Mouse (Mus musculus) left cerebral cortex, adult 2 months (tissue): ENCODE results near the gene Cbx5. TPM values are rescaled to one million over a fixed set of nuclear protein-coding genes. Genes with fewer than 3 reads are reported as not detected.

ENCODE experiments used
- DNase-seq, 2 experiments: peaks; one replicate each; pipeline ENCODE4 v3.0.0; 2021 to 2022; ENCODE audit warnings: low spot score in 2 of 2, mixed read lengths in 1 of 2; ENCODE audit errors: extremely low spot score in 1 of 2
- H3K27ac ChIP-seq: fragments of 200-600 bp; 2 replicates; pipeline ENCODE4 v1.8.1; 2022
- H3K4me3 ChIP-seq: fragments of 200-600 bp; 2 replicates; pipeline ENCODE4 v1.8.1; 2022
- CTCF ChIP-seq: fragments of 200-600 bp; IDR thresholded peaks from 2 replicates; pipeline ENCODE4 v1.8.1; 2022; ENCODE audit warnings: antibody characterized with exemption, mild to moderate bottlenecking, moderate library complexity
- intact Hi-C: fragments of 180-260 bp; cut with DNase I; formaldehyde crosslinking; loops from one replicate; pipeline ENCODE4 v1.15.1; 2025
- microRNA-seq, 2 experiments: library from miRNA; unstranded; fragments of <30 nt; microRNA quantifications; one replicate each; pipeline ENCODE4 v1.2.0; 2021
- total RNA-seq, 2 experiments: library from RNA; stranded (reverse); gene quantifications; 2 replicates each; pipeline ENCODE4 v1.2.3; 2021

Cbx5 gene
- total RNA-seq, 2 experiments from 2014 or later, result 171 to 176 TPM

- intact Hi-C loops, result no loop called here
- H3K27ac ChIP-seq, result no peak overlapping the region
- TF ChIP-seq CTCF, result no peak
- no peak for DNase-seq
- no peak overlapping the region for H3K4me3 ChIP-seq
Observed at GRCm38 (mm10) chr15:103145635-103146299, 93.8 kb downstream of the Cbx5 start.

DNA sequence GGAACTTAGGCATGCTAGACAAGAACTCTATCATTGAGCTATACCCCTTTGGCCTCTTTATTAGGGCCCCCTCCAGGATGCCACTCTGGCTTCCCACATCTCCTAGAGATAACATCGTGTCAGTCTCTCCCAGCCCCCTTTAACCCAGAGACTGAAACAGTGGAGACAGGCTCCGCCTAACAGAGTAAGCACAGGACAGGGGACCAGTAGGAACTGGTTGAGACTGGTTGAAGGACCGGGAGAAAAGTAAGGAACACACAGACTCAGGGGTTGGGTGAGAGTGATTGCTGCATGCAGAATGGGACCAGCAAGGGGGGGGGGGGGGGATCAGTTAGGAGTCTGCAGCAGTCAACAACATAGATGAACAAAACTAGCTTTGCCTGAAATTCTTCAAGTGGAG lies 95.4 kb downstream of the Cbx5 start:
- Histone ChIP-seq H3K27ac (no peak overlapping the region), H3K4me3 (no peak overlapping the region)
- no peak for DNase-seq
- intact Hi-C loops, result no loop called here
- TF ChIP-seq CTCF, result no peak

Small RNA genes lying within 50 kb of the gene (microRNA-seq; reads per million reads assigned to microRNA genes)
- 52.8 to 62.1 reads per million in 2 experiments for gene Mir148b

Other genes with a start within 250 kb of the Cbx5 start
- not detected for gene Hoxc8, start 249.2 kb downstream of the Cbx5 start, total RNA-seq
- not detected for gene Hoxc6, start 241.6 kb downstream of the Cbx5 start, total RNA-seq
- gene Hoxc4, start 220.9 kb downstream of the Cbx5 start, total RNA-seq, result not detected
- 10 to 100 TPM; 20.7 to 23.2 TPM for gene Smug1, start 72.7 kb downstream of the Cbx5 start, total RNA-seq
- 100 to 1,000 TPM; 233 to 247 TPM for gene Hnrnpa1, start 616 bp upstream of the Cbx5 start, total RNA-seq
- gene Nfe2, start 18.6 kb upstream of the Cbx5 start, total RNA-seq, result not detected
- 10 to 100 TPM; 85.5 to 93.0 TPM for gene Copz1, start 32.9 kb upstream of the Cbx5 start, total RNA-seq
- under 1 TPM; 0.40 to 0.66 TPM for gene Gpr84, start 70.8 kb upstream of the Cbx5 start, total RNA-seq
- 10 to 100 TPM; 66.1 to 77.5 TPM for gene Zfp385a, start 100.3 kb upstream of the Cbx5 start, total RNA-seq
- gene Itga5, start 126.9 kb upstream of the Cbx5 start, total RNA-seq, result 1 to 10 TPM; 2.6 to 3.0 TPM
- not detected for gene Gtsf1, start 190.7 kb upstream of the Cbx5 start, total RNA-seq
- gene Gtsf2, start 208.7 kb upstream of the Cbx5 start, total RNA-seq, result not detected
- 1 to 10 TPM; 8.3 to 9.2 TPM for gene Nckap1l, start 214.0 kb upstream of the Cbx5 start, total RNA-seq